Mouse (Mus musculus) embryonic facial prominence, embryonic 15.5 days (tissue): ENCODE measurements around the gene Gm11361. TPM values are rescaled to one million over a fixed set of nuclear protein-coding genes. Genes with fewer than 3 reads are reported as not detected.

Experiments
- ATAC-seq: fragments of 200-750 bp; cut with Nextera tagmentation; 2 replicates; pipeline ENCODE4 v1.8.0; 2017; ENCODE audit warnings: low read depth, moderate TSS enrichment; ENCODE audit not compliant: insufficient number of reproducible peaks, low FRiP score, low TSS enrichment
- H3K27ac ChIP-seq: fragments of 300-500 bp; sonication (generic); replicated peaks from 2 replicates; pipeline ENCODE4 v1.5.1; 2015; ENCODE audit warnings: mild to moderate bottlenecking, inconsistent platforms
- H3K27me3 ChIP-seq: fragments of 300-500 bp; sonication (generic); 2 replicates; pipeline ENCODE4 v1.6.1; 2015; ENCODE audit warnings: inconsistent platforms
- H3K36me3 ChIP-seq: fragments of 300-500 bp; sonication (generic); 2 replicates; pipeline ENCODE4 v1.6.1; 2015; ENCODE audit warnings: mild to moderate bottlenecking, inconsistent platforms
- H3K4me1 ChIP-seq: fragments of 300-500 bp; sonication (generic); 2 replicates; pipeline ENCODE4 v1.6.1; 2015; ENCODE audit warnings: inconsistent platforms
- H3K4me2 ChIP-seq: fragments of 300-500 bp; sonication (generic); replicated peaks from 2 replicates; pipeline ENCODE4 v1.6.1; 2015; ENCODE audit warnings: mild to moderate bottlenecking, inconsistent platforms
- H3K4me3 ChIP-seq: fragments of 300-500 bp; sonication (generic); replicated peaks from 2 replicates; pipeline ENCODE4 v1.5.1; 2015; ENCODE audit warnings: mild to moderate bottlenecking, inconsistent platforms
- H3K9ac ChIP-seq: fragments of 300-500 bp; sonication (generic); 2 replicates; pipeline ENCODE4 v1.6.1; 2015; ENCODE audit warnings: inconsistent platforms
- H3K9me3 ChIP-seq: fragments of 300-500 bp; sonication (generic); replicated peaks from 2 replicates; pipeline ENCODE4 v1.6.1; 2016; ENCODE audit warnings: inconsistent platforms
- WGBS: fragments of 180-500 bp; shearing (Covaris S2); methylation state at CpG from one replicate; pipeline ENCODE4 v1.1.7; 2015; 5-methylcytosine and 5-hydroxymethylcytosine counted together
- polyA plus RNA-seq: library from polyadenylated mRNA; unstranded; fragments of >200 nt; fragmentation: Nextera tagmentation; extraction: Ambion mirVana; gene quantifications from 2 replicates; pipeline ENCODE4 v1.2.1, GENCODE M21; 2015

The Gm11361 gene
- polyA plus RNA-seq, result 6.1 and 7.5 TPM in 2 replicates

DNA sequence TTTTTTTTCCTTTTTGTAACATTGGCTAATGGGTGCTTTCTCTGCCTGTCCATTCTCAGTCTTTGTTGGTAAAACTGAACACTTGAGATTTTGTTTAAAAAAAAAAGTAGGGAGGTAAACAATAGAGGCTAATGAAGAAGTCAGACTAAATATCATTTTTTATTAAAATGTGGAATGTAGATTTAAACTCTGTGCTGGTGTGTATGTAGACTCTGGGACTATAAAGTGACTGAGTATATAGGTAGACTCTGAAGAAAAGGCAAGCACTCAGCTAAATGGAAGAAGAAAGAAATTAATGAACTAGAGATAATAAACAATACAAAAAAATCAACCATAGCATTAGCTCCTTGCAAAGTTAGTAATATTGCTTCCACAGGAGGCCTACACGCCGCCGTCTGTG, at the start of gene Gm11361:
Gene Gm11361, plus strand, starts transcription at position 301 of the 400 bp plus-strand sequence.
- WGBS, result 96% methylated on average over 3 of the region's 3 CpGs

DNA sequence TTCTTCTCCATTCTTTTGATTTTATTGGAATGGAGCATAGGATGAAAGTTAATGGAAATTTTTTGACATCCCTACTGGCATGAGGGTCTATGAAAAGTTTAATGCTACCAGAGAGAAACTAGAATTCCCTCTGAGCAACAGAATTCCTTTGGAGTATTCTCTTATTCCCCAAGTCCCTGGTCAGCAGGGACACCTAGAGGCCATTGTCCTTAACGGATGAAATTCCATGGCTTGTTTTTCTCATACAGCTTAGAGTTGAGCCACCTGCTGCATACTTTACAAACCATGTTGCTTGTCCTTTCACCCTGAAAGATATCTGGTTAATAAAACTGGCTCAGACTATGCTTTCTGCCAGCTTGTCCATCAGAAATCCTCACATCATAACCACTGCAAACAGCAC, 7.1 kb downstream of the Gm11361 start:
- no peak overlapping the region for H3K27ac ChIP-seq
- H3K4me3 ChIP-seq, result no peak overlapping the region
- H3K36me3 ChIP-seq, result no peaks in the 10 kb centered on the region
- H3K9ac ChIP-seq, result no peak overlapping the region
- no peak for ATAC-seq
- H3K9me3 ChIP-seq, result no peaks in the 10 kb centered on the region
- no peak overlapping the region for H3K4me2 ChIP-seq
- WGBS, result 26% methylated on average over 1 of the region's 1 CpGs
- no peaks in the 10 kb centered on the region for H3K27me3 ChIP-seq
- no peaks in the 10 kb centered on the region for H3K4me1 ChIP-seq

More for the DNA sequence above, at the start of gene Gm11361:
- no peaks in the 10 kb centered on the region for H3K9me3 ChIP-seq
- H3K9ac ChIP-seq, result no peak within 1 kb of the TSS
- H3K36me3 ChIP-seq, result no peaks in the 10 kb centered on the region
- no peak within 1 kb of the TSS for H3K4me3 ChIP-seq
- H3K27me3 ChIP-seq, result no peaks in the 10 kb centered on the region
- no peak for ATAC-seq
- no peak within 1 kb of the TSS for H3K27ac ChIP-seq
- H3K4me1 ChIP-seq, result no peaks in the 10 kb centered on the region
- no peak within 1 kb of the TSS for H3K4me2 ChIP-seq

DNA sequence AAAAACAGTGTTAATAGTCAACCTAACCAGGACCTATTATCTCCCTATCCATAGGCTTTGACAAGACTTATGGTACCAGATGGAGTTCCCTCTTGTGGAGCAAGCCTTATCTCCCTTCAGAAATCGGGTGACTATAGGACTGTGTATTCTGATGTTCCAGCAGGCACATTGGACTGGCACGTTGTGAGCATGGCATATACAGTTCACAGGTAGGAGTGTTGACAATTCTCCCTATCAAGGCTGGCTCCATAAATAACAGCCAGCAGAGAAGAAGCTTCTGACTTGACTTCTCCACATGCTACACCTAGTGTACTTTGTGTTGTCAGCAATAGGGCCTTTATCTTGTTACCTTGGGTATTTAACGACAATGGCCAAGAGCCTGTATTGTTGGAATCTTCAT, 30.0 kb downstream of the Gm11361 start:
- Histone ChIP-seq H3K9me3 (no peaks in the 10 kb centered on the region), H3K9ac (no peak overlapping the region), H3K4me2 (no peak overlapping the region), H3K4me1 (no peaks in the 10 kb centered on the region), H3K4me3 (no peak overlapping the region), H3K27ac (no peak overlapping the region), H3K27me3 (no peaks in the 10 kb centered on the region), H3K36me3 (no peaks in the 10 kb centered on the region)
- WGBS, result 94% methylated on average over 3 of the region's 3 CpGs
- ATAC-seq, result no peak

DNA sequence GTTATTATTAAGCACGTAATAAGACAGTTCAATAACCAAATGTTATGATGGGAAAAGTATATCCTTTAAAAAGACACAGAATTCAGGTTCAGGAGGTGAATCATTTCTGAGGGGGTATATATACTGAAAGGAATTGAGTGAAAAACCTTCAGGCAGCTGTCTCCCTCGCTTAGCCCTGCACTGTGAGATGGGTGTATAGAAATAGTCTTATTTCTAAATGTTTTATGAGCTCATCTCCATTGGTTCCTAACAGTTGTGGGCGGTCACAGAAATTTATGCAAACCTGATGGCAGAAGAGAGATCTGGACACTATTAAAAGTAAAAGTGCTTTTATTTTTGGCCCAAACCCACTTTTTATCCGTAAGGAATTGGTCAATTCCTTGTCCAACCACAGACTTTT, 36.9 kb downstream of the Gm11361 start:
- Histone ChIP-seq H3K9ac (no peak overlapping the region), H3K4me1 (peaks cover 6% of the 10 kb centered on the region; the same call in 1 of the 2 replicates), H3K4me2 (no peak overlapping the region), H3K9me3 (no peaks in the 10 kb centered on the region), H3K4me3 (no peak overlapping the region), H3K27ac (no peak overlapping the region), H3K27me3 (no peaks in the 10 kb centered on the region), H3K36me3 (no peaks in the 10 kb centered on the region)
- no peak for ATAC-seq
- 62% methylated on average over 4 of the region's 4 CpGs for WGBS

DNA sequence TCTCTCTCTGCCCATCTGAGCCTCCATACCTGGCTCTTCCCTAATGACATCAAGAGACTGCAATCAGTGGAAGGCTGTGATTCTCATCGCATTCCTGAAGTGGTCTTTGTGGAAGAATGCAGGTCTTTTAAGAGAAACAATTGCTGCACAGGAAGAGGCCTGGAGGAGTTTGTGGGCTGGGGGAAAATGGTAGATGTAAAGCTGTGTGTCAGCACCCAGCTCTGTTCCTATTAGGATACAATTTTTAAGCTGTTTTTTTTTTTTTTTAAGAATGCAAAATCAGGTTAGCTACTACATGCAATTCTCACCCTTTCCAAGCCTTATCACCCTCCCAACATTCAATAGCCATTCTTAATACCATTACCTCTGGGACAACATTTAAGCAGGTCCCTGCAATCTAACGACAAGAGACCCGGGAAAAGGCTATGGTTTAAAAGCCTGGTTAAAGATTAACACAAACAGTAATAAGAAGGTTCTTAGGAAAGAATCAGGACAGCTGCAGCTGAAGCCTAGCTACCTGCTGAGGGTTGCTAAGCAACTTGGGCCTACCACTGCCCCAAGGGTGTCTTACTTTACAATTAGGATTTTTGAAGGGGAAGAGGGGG, 37.5 kb downstream of the Gm11361 start:
- H3K9ac ChIP-seq, result no peak overlapping the region
- no peaks in the 10 kb centered on the region for H3K9me3 ChIP-seq
- H3K27ac ChIP-seq, result no peak overlapping the region
- no peak for ATAC-seq
- H3K4me2 ChIP-seq, result no peak overlapping the region
- H3K36me3 ChIP-seq, result no peaks in the 10 kb centered on the region
- H3K4me3 ChIP-seq, result no peak overlapping the region
- peaks cover 6% of the 10 kb centered on the region; the same call in 1 of the 2 replicates for H3K4me1 ChIP-seq
- WGBS, result 7% methylated on average over 3 of the region's 3 CpGs
- H3K27me3 ChIP-seq, result no peaks in the 10 kb centered on the region

DNA sequence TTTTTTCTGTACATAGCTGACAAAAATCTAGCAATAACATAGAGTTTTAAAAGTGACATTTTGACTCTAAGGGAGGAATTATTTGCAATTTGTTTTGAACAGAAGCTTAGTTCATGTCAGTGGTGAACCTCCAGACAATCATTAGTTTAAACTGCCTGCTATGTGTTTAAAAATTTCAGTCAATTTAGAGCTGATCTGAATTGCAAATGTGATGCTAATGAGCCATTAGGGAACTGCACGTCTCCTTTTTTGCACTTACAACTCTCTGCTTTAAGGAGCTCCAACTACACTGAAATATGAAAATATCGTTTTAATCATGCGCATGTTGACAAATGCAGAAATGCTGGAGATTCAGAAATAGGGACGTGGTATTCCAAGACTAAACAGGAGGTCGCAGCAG, 38.2 kb downstream of the Gm11361 start:
- Histone ChIP-seq H3K4me3 (no peak overlapping the region), H3K36me3 (no peaks in the 10 kb centered on the region), H3K9me3 (no peaks in the 10 kb centered on the region), H3K4me2 (no peak overlapping the region), H3K27ac (no peak overlapping the region), H3K27me3 (no peaks in the 10 kb centered on the region), H3K9ac (no peak overlapping the region), H3K4me1 (peaks cover 6% of the 10 kb centered on the region; the same call in 1 of the 2 replicates)
- 49% methylated on average over 5 of the region's 5 CpGs for WGBS
- ATAC-seq, result no peak

DNA sequence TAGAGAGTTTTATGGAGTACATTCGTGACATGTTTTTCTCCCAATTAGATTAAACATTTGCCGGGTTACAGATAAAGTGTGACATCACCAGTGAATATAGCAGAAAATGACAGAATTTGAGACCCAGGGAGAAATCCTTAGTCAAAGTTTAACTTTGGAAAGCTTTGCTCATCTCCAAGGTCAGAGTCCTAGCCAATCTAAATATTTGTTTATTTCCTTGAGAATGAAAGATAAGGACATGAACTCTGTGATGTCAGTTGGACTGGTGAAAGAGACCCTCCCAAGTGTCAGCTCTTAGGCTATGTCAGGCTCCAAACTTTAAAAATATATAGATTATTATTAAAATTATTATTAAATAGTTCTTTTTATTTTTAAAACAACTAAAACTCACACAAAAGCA, 39.8 kb downstream of the Gm11361 start:
- H3K9ac ChIP-seq, result no peak overlapping the region
- H3K4me2 ChIP-seq, result no peak overlapping the region
- no peaks in the 10 kb centered on the region for H3K27me3 ChIP-seq
- no peak overlapping the region for H3K27ac ChIP-seq
- ATAC-seq, result no peak
- no peak overlapping the region for H3K4me3 ChIP-seq
- H3K4me1 ChIP-seq, result peaks cover 6% of the 10 kb centered on the region; the same call in 1 of the 2 replicates
- H3K9me3 ChIP-seq, result no peaks in the 10 kb centered on the region
- no peaks in the 10 kb centered on the region for H3K36me3 ChIP-seq
- 73% methylated on average over 2 of the region's 2 CpGs for WGBS

DNA sequence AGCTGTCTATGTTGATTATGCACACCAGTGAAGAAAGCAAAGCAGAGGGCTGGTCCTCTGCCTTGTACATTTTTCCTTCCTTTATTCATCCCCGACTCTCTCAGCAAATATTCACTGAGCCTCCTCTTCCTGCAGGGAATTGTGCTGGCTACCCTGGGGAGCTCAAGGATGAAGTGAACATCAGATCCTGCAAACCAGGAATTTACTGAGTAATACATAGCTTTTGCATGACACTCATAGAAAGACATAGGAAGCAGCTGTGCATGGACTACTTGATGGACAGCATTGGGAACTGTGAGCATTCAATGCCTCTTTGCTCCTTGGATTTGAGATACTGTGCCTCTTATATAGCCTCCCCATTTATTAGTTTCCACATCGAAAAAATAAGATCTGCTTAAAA, 40.2 kb downstream of the Gm11361 start:
- WGBS, result 39% methylated on average over 2 of the region's 2 CpGs
- no peak for ATAC-seq

More for the DNA sequence above, 40.2 kb downstream of the Gm11361 start:
- Histone ChIP-seq H3K9ac (no peak overlapping the region), H3K4me1 (peaks cover 6% of the 10 kb centered on the region; the same call in 1 of the 2 replicates), H3K27ac (no peak overlapping the region), H3K36me3 (no peaks in the 10 kb centered on the region), H3K27me3 (no peaks in the 10 kb centered on the region), H3K9me3 (no peaks in the 10 kb centered on the region), H3K4me2 (no peak overlapping the region), H3K4me3 (no peak overlapping the region)

Other genes starting within 250 kb of the Gm11361 start
- not detected in 2 replicates for gene Prl4a1, start 241.3 kb upstream of the Gm11361 start, polyA plus RNA-seq
- not detected in 2 replicates for gene Prl5a1, start 115.0 kb upstream of the Gm11361 start, polyA plus RNA-seq